Mouse (Mus musculus) CH12.LX (cell line): ENCODE results near the gene Mesp2.

Experiments used
- NRF1 ChIP-seq: IDR thresholded peaks from 2 replicates; pipeline ENCODE4 v1.6.1; 2014; ENCODE audit warnings: low read depth, mild to moderate bottlenecking, inconsistent platforms, low read length, improper control_type of control experiment, moderate library complexity
- ZKSCAN1 ChIP-seq: IDR thresholded peaks from 2 replicates; pipeline ENCODE4 v1.6.1; 2012; ENCODE audit warnings: low read depth, inconsistent platforms, low read length, improper control_type of control experiment, borderline replicate concordance

- TF ChIP-seq ZKSCAN1 (no peak), NRF1 (no peak)
Measured at GRCm38 (mm10) chr7:79831145-79831544, 20.6 kb downstream of the Mesp2 start.
